Mouse (Mus musculus): ENCODE results near the gene Nr6a1. TPM values are rescaled to one million over a fixed set of nuclear protein-coding genes. Genes with fewer than 3 reads are reported as not detected.
A peak's percentile ranks its signal among the peaks of the same experiment; 100 is the strongest.

Gene Nr6a1
- total and polyA plus RNA-seq, 3 experiments = 0.81 to 12.0 (median 7.7) TPM

GRCm38 (mm10) chr2:38925171-38926080 lies 2.1 kb downstream of the Nr6a1 start:
- no peak for TF ChIP-seq GATA2 (IDR thresholded peaks at IDR 0.05; ENCODE audit: borderline replicate concordance, low read depth, low read length)
- no peaks in the 10 kb centered on the region for H3K36me3 ChIP-seq (replicated peaks)
- ATAC-seq (ENCODE audit: extremely low read depth, insufficient number of reproducible peaks, low FRiP score, poor library complexity, severe bottlenecking) (no peak), DNase-seq (ENCODE audit: low spot score) (peak; percentile 29)
- no peaks in the 10 kb centered on the region for H3K9me3 ChIP-seq (replicated peaks)
- peak overlapping the region; percentile 89 for H3K4me3 ChIP-seq (ENCODE audit: low read depth, low read length)
- H3K4me1 ChIP-seq (ENCODE audit: insufficient read depth, low read depth, low read length) = peaks cover 16% of the 10 kb centered on the region
- H3K27me3 ChIP-seq (ENCODE audit: insufficient read depth, low read length) = peaks cover 29% of the 10 kb centered on the region

GRCm38 (mm10) chr2:38924571-38924970 lies 2.9 kb downstream of the Nr6a1 start:
- TF ChIP-seq CTCF (IDR thresholded peaks at IDR 0.05; ENCODE audit: low read depth, low read length) (no peak), TAL1 (conservative IDR thresholded peaks at IDR 0.05; ENCODE audit: low read depth, low read length) (no peak), GATA1 (IDR thresholded peaks at IDR 0.05; ENCODE audit: borderline replicate concordance, low read length) (no peak), POLR2AphosphoS5 (IDR thresholded peaks at IDR 0.05; ENCODE audit: insufficient replicate concordance, low read depth, low read length) (no peak), GATA2 (IDR thresholded peaks at IDR 0.05; ENCODE audit: borderline replicate concordance, low read depth, low read length) (no peak)
- no peak overlapping the region for H3K4me3 ChIP-seq (ENCODE audit: low read depth, low read length)
- H3K27me3 ChIP-seq (ENCODE audit: insufficient read depth, low read length) = peaks cover 26% of the 10 kb centered on the region
- peaks cover 16% of the 10 kb centered on the region for H3K4me1 ChIP-seq (ENCODE audit: insufficient read depth, low read depth, low read length)
- H3K9me3 ChIP-seq (replicated peaks) = no peaks in the 10 kb centered on the region
- ATAC-seq (ENCODE audit: extremely low read depth, insufficient number of reproducible peaks, low FRiP score, poor library complexity, severe bottlenecking) (no peak), DNase-seq (ENCODE audit: low spot score) (no peak)
- no peaks in the 10 kb centered on the region for H3K36me3 ChIP-seq (replicated peaks)

GRCm38 (mm10) chr2:38923911-38924310 lies 3.6 kb downstream of the Nr6a1 start:
- no peak for ATAC-seq (ENCODE audit: extremely low read depth, insufficient number of reproducible peaks, low FRiP score, poor library complexity, severe bottlenecking)

GRCm38 (mm10) chr2:38923471-38923870 lies 4.0 kb downstream of the Nr6a1 start:
- Histone ChIP-seq H3K4me3 (ENCODE audit: low read depth, low read length) (no peak overlapping the region), H3K27me3 (ENCODE audit: insufficient read depth, low read length) (peaks cover 24% of the 10 kb centered on the region), H3K36me3 (replicated peaks) (no peaks in the 10 kb centered on the region), H3K9me3 (replicated peaks) (no peaks in the 10 kb centered on the region), H3K4me1 (ENCODE audit: insufficient read depth, low read depth, low read length) (peaks cover 16% of the 10 kb centered on the region)
- TF ChIP-seq GATA2 (IDR thresholded peaks at IDR 0.05; ENCODE audit: borderline replicate concordance, low read depth, low read length) (no peak), TAL1 (conservative IDR thresholded peaks at IDR 0.05; ENCODE audit: low read depth, low read length) (no peak), GATA1 (IDR thresholded peaks at IDR 0.05; ENCODE audit: borderline replicate concordance, low read length) (no peak), POLR2AphosphoS5 (IDR thresholded peaks at IDR 0.05; ENCODE audit: insufficient replicate concordance, low read depth, low read length) (no peak), CTCF (IDR thresholded peaks at IDR 0.05; ENCODE audit: low read depth, low read length) (no peak)
- ATAC-seq (ENCODE audit: extremely low read depth, insufficient number of reproducible peaks, low FRiP score, poor library complexity, severe bottlenecking) (no peak), DNase-seq (ENCODE audit: low spot score) (no peak)

More at GRCm38 (mm10) chr2:38923911-38924310, 3.6 kb downstream of the Nr6a1 start:
- Histone ChIP-seq H3K27me3 (ENCODE audit: insufficient read depth, low read length) (peaks cover 26% of the 10 kb centered on the region), H3K4me1 (ENCODE audit: insufficient read depth, low read depth, low read length) (peaks cover 16% of the 10 kb centered on the region), H3K36me3 (replicated peaks) (no peaks in the 10 kb centered on the region), H3K9me3 (replicated peaks) (no peaks in the 10 kb centered on the region), H3K4me3 (ENCODE audit: low read depth, low read length) (no peak overlapping the region)
- TF ChIP-seq POLR2AphosphoS5 (IDR thresholded peaks at IDR 0.05; ENCODE audit: insufficient replicate concordance, low read depth, low read length) (no peak), GATA1 (IDR thresholded peaks at IDR 0.05; ENCODE audit: borderline replicate concordance, low read length) (no peak), GATA2 (IDR thresholded peaks at IDR 0.05; ENCODE audit: borderline replicate concordance, low read depth, low read length) (no peak), TAL1 (conservative IDR thresholded peaks at IDR 0.05; ENCODE audit: low read depth, low read length) (no peak), CTCF (IDR thresholded peaks at IDR 0.05; ENCODE audit: low read depth, low read length) (no peak)
- DNase-seq (ENCODE audit: low spot score) = no peak

GRCm38 (mm10) chr2:38921374-38921773 lies 6.1 kb downstream of the Nr6a1 start:
- Histone ChIP-seq H3K27me3 (ENCODE audit: insufficient read depth, low read length) (peaks cover 21% of the 10 kb centered on the region), H3K9me3 (replicated peaks) (no peaks in the 10 kb centered on the region), H3K4me3 (ENCODE audit: low read depth, low read length) (no peak overlapping the region), H3K4me1 (ENCODE audit: insufficient read depth, low read depth, low read length) (peaks cover 12% of the 10 kb centered on the region), H3K36me3 (replicated peaks) (no peaks in the 10 kb centered on the region)
- no peak for TF ChIP-seq GATA1 (IDR thresholded peaks at IDR 0.05; ENCODE audit: borderline replicate concordance, low read length)
- no peak for TF ChIP-seq POLR2AphosphoS5 (IDR thresholded peaks at IDR 0.05; ENCODE audit: insufficient replicate concordance, low read depth, low read length)
- TF ChIP-seq TAL1 (conservative IDR thresholded peaks at IDR 0.05; ENCODE audit: low read depth, low read length) = no peak
- TF ChIP-seq GATA2 (IDR thresholded peaks at IDR 0.05; ENCODE audit: borderline replicate concordance, low read depth, low read length) = no peak
- no peak for TF ChIP-seq CTCF (IDR thresholded peaks at IDR 0.05; ENCODE audit: low read depth, low read length)
- no peak for DNase-seq (ENCODE audit: low spot score)
- no peak for ATAC-seq (ENCODE audit: extremely low read depth, insufficient number of reproducible peaks, low FRiP score, poor library complexity, severe bottlenecking)

GRCm38 (mm10) chr2:38916947-38917691 lies 10.4 kb downstream of the Nr6a1 start:
- ATAC-seq (ENCODE audit: extremely low read depth, insufficient number of reproducible peaks, low FRiP score, poor library complexity, severe bottlenecking) = no peak
- H3K27me3 ChIP-seq (ENCODE audit: insufficient read depth, low read length) = no peaks in the 10 kb centered on the region
- no peaks in the 10 kb centered on the region for H3K36me3 ChIP-seq (replicated peaks)
- TF ChIP-seq CTCF (IDR thresholded peaks at IDR 0.05; ENCODE audit: low read depth, low read length) (no peak), TAL1 (conservative IDR thresholded peaks at IDR 0.05; ENCODE audit: low read depth, low read length) (no peak), POLR2AphosphoS5 (IDR thresholded peaks at IDR 0.05; ENCODE audit: insufficient replicate concordance, low read depth, low read length) (no peak), GATA2 (IDR thresholded peaks at IDR 0.05; ENCODE audit: borderline replicate concordance, low read depth, low read length) (no peak), GATA1 (IDR thresholded peaks at IDR 0.05; ENCODE audit: borderline replicate concordance, low read length) (no peak)
- DNase-seq (ENCODE audit: low spot score) = no peak
- H3K9me3 ChIP-seq (replicated peaks) = no peaks in the 10 kb centered on the region
- H3K4me3 ChIP-seq (ENCODE audit: low read depth, low read length) = no peak overlapping the region
- no peaks in the 10 kb centered on the region; the same call in 1 of the 2 replicates for H3K4me1 ChIP-seq (ENCODE audit: insufficient read depth, low read depth, low read length)
